Mouse (Mus musculus) limb, embryonic 13.5 days (tissue): ENCODE data around the gene Gphn. TPM values are rescaled to one million over a fixed set of nuclear protein-coding genes. Genes with fewer than 3 reads are reported as not detected.

Experiments used
- ATAC-seq: fragments of 200-750 bp; cut with Nextera tagmentation; 2 replicates; pipeline ENCODE4 v1.8.0; 2017; ENCODE audit warnings: low read depth, moderate number of reproducible peaks, moderate TSS enrichment; ENCODE audit not compliant: low FRiP score
- H3K27ac ChIP-seq: fragments of 300-500 bp; sonication (generic); 2 replicates; pipeline ENCODE4 v1.5.1; 2015; ENCODE audit warnings: inconsistent platforms, mild to moderate bottlenecking, moderate library complexity
- H3K27me3 ChIP-seq: fragments of 300-500 bp; sonication (generic); 2 replicates; pipeline ENCODE4 v1.6.1; 2015; ENCODE audit warnings: mild to moderate bottlenecking, inconsistent platforms
- H3K36me3 ChIP-seq: fragments of 300-500 bp; sonication (generic); 2 replicates; pipeline ENCODE4 v1.6.1; 2015; ENCODE audit warnings: inconsistent platforms, mild to moderate bottlenecking, moderate library complexity
- H3K4me1 ChIP-seq: fragments of 300-500 bp; sonication (generic); 2 replicates; pipeline ENCODE4 v1.6.1; 2015; ENCODE audit warnings: inconsistent platforms
- H3K4me2 ChIP-seq: fragments of 300-500 bp; sonication (generic); replicated peaks from 2 replicates; pipeline ENCODE4 v1.6.1; 2015; ENCODE audit warnings: inconsistent platforms, mild to moderate bottlenecking, moderate library complexity
- H3K4me3 ChIP-seq: fragments of 300-500 bp; sonication (generic); 2 replicates; pipeline ENCODE4 v1.5.1; 2015; ENCODE audit warnings: moderate library complexity, mild to moderate bottlenecking, inconsistent platforms
- H3K9ac ChIP-seq: fragments of 300-500 bp; sonication (generic); 2 replicates; pipeline ENCODE4 v1.6.1; 2015; ENCODE audit warnings: mild to moderate bottlenecking, inconsistent platforms
- H3K9me3 ChIP-seq: fragments of 300-500 bp; sonication (generic); 2 replicates; pipeline ENCODE4 v1.6.1; 2016; ENCODE audit warnings: inconsistent platforms
- WGBS: fragments of 180-500 bp; shearing (Covaris S2); methylation state at CpG from one replicate; pipeline ENCODE4 v1.1.7; 2015; 5-methylcytosine and 5-hydroxymethylcytosine counted together
- polyA plus RNA-seq: library from polyadenylated mRNA; unstranded; fragments of >200 nt; fragmentation: Nextera tagmentation; extraction: Ambion mirVana; gene quantifications from 2 replicates; pipeline ENCODE4 v1.2.1, GENCODE M21; 2015

Gphn gene
- 14.7 and 15.8 TPM in 2 replicates for polyA plus RNA-seq

DNA sequence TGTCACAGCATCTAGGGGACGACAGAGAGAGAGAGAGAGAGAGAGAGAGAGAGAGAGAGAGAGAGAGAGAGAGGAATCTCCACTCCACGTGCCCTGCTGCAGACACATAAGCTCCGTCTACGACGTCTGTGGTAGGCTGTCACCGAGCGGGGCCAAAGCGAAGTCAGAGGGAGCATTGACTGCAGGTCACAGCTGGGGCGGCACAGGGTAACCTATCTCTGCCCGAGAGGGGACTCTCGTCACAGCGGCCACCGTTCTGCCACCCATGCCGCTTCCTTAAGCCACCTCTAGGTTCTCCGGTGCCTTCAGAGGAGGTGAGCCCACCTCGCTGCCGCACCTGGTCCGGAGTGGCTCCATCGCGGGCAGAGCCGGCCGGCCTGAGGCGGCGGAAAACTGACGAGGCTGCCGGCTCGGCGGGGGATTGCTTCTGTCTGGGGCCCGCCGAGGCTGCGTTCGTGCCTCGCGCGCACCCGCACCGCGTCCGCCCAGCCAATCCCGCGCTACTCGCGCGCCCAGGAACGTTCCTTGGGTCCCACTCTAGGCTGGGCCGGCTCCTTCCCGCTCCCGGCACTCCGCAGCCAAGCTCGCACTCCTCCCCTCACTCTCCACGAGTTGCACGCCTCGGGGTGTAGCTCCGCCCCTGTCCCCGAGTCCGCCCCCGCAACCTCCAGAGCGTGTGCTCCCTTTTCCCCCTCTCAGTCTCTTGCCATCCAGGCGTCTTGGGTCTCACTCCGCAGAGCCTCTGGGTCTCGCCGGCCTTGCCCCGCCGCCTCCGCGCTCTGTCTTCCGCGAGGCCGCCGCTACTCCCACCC is at the start of gene Gphn:
Gene Gphn (plus strand): TSS at position 673 of the 812 bp plus-strand sequence.
- peaks cover 6% of the 10 kb centered on the region; the same call in 1 of the 2 replicates for H3K4me1 ChIP-seq
- WGBS = under 1% methylated on average over 70 of the region's 70 CpGs
- peak; percentile 99 for ATAC-seq
- no peaks in the 10 kb centered on the region for H3K9me3 ChIP-seq
- H3K36me3 ChIP-seq = no peaks in the 10 kb centered on the region
- H3K9ac ChIP-seq = peak within 1 kb of the TSS; percentile 83
- peak within 1 kb of the TSS; percentile 92 for H3K4me3 ChIP-seq
- H3K27me3 ChIP-seq = no peaks in the 10 kb centered on the region
- peak within 1 kb of the TSS; percentile 98 for H3K27ac ChIP-seq
- peak within 1 kb of the TSS; percentile 80 for H3K4me2 ChIP-seq

DNA sequence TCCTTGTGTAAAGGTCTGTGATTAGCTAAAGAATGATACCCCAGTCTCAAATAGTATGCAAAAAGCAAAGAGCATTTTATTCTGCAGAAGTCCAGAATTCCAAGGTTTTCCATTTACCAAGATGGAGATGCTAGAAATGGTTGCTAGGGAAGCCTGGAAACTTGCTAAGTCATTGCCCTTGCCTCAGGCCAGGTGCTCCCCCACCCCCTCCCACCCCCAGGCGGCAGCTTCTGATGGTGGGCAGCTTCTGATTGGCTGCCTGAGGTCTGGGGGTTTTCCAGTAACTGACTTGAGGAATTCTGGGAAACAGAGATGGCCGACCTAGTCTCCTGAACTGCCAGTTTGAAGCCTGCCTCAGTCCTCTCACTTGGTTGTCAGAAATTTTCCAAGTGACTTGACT is 44.7 kb upstream of the Gphn start:
- Histone ChIP-seq H3K9me3 (no peaks in the 10 kb centered on the region), H3K27me3 (no peaks in the 10 kb centered on the region), H3K9ac (no peak overlapping the region), H3K4me1 (no peaks in the 10 kb centered on the region; the same call in 1 of the 2 replicates), H3K4me3 (no peak overlapping the region), H3K27ac (no peak overlapping the region), H3K4me2 (no peak overlapping the region), H3K36me3 (no peaks in the 10 kb centered on the region)
- ATAC-seq = no peak
- 62% methylated on average over 2 of the region's 2 CpGs for WGBS

DNA sequence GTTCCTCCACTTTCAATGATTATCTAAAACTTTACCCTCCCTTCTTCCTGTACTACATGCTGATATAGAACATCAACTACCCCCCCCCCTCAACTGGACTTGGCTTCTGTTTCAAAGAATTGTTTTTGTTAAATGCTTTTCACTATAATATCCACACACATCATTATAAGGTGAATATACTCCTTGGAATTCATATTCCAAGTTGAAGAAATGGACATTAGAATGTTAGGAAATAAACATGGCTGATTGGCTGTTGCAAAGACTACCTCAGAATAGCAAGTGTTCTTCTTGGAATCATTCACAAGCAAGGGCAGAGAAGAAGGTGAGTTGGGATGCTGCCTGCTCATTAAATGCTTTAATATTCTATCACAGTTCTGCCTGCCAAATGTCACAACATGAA is 32.2 kb upstream of the Gphn start, which contains the start of gene Gm6657:
Gene Gm6657 (plus strand): TSS at position 301 of the 400 bp plus-strand sequence.
- no peak within 1 kb of the TSS for H3K4me3 ChIP-seq

DNA sequence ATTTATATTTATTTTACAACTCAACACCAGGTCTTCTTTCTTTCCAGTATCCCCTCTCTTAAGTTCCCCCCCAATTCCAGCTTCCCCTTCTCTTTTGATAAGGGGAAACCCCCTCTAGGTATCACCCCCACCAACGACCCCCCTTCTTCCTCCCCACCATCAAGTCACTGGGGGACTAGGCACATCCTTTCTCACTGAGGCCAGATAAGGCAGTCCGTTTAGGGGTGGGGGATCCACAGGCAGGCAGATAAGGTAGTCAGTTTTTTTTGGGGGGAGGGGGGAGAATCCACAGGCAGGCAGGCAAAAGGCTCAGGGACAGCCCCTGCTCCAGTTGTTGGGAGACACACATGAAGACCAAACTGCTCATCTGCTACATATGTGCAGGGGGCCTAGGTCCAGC is 30.8 kb upstream of the Gphn start:
- Histone ChIP-seq H3K9ac (no peak overlapping the region), H3K4me2 (no peak overlapping the region), H3K27ac (no peak overlapping the region), H3K4me3 (no peak overlapping the region), H3K9me3 (peaks cover 3% of the 10 kb centered on the region; the same call in 1 of the 2 replicates), H3K36me3 (no peaks in the 10 kb centered on the region), H3K4me1 (no peaks in the 10 kb centered on the region), H3K27me3 (no peaks in the 10 kb centered on the region)
- no peak for ATAC-seq
- 72% methylated on average over 2 of the region's 2 CpGs for WGBS

More for the DNA sequence above, 32.2 kb upstream of the Gphn start, which contains the start of gene Gm6657:
- H3K9me3 ChIP-seq = peaks cover 3% of the 10 kb centered on the region; the same call in 1 of the 2 replicates
- no peaks in the 10 kb centered on the region for H3K36me3 ChIP-seq
- no peaks in the 10 kb centered on the region for H3K27me3 ChIP-seq
- H3K9ac ChIP-seq = no peak within 1 kb of the TSS
- H3K4me1 ChIP-seq = no peaks in the 10 kb centered on the region
- H3K4me2 ChIP-seq = no peak within 1 kb of the TSS
- no peak for ATAC-seq
- H3K27ac ChIP-seq = no peak within 1 kb of the TSS

DNA sequence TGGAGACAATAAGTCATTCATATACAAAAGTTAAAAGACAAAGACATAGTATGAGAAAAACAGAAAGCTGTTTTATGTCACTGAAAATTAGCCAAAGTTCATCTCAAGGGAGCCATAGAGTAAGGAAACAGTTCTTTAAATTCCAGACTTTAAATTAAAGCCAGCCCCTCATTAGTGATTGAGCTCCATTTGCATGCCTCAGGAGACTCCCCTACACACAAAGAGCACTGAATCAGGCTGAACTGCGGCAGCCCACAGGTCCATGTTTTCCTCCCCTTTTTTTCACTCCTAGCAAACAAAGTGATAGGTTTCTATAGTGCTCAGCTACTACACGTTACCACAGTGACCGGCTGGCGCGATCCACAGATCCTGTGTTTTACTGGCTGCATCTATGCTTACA is 22.5 kb upstream of the Gphn start:
- no peaks in the 10 kb centered on the region for H3K36me3 ChIP-seq
- H3K4me3 ChIP-seq = no peak overlapping the region
- no peak overlapping the region for H3K27ac ChIP-seq
- H3K9ac ChIP-seq = no peak overlapping the region
- H3K27me3 ChIP-seq = no peaks in the 10 kb centered on the region
- H3K4me2 ChIP-seq = 0 out of 2 replicates have a peak overlapping the region, but pooled peaks have one; percentile 9
- H3K4me1 ChIP-seq = peaks cover 9% of the 10 kb centered on the region; the same call in 1 of the 2 replicates
- WGBS = 25% methylated on average over 5 of the region's 5 CpGs
- ATAC-seq = peak; percentile 83
- no peaks in the 10 kb centered on the region for H3K9me3 ChIP-seq

DNA sequence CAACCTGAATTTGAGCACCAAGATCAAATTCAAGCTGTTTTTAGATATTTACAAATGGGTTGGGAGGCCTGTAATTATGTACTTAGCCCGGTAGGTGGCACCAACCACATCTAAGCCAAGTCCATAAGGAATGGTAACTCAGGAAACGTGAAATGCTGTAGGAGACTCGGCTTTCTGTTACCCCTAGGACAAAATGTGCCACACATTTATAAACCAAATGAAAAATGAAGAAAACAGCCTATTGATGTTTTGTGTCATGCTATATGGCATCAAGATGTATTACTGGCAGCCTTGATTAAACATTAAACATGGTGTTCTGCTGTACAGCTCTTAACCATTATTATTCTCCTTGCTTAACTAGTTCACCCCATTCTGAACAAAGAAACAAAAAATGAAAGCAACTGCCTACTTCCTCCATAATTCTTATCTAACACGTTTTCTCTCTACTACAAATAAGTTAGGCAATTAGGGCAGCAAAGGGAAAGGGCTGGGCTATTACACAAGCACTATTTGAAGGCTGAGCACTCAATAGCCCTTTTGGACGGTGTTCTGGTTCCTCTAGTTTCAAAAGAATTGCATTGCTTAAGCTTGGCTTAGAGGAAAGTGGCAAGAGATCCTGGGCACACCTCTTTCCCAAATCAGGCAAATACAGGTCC is 20.1 kb upstream of the Gphn start:
- no peaks in the 10 kb centered on the region for H3K36me3 ChIP-seq
- no peaks in the 10 kb centered on the region for H3K27me3 ChIP-seq
- no peak overlapping the region for H3K4me3 ChIP-seq
- WGBS = 11% methylated on average over 5 of the region's 5 CpGs
- peaks cover 9% of the 10 kb centered on the region; the same call in 1 of the 2 replicates for H3K4me1 ChIP-seq
- no peak overlapping the region for H3K27ac ChIP-seq
- 0 out of 2 replicates have a peak, but pooled peaks have one; percentile 51 for ATAC-seq
- H3K4me2 ChIP-seq = no peak overlapping the region
- H3K9ac ChIP-seq = no peak overlapping the region
- H3K9me3 ChIP-seq = no peaks in the 10 kb centered on the region

DNA sequence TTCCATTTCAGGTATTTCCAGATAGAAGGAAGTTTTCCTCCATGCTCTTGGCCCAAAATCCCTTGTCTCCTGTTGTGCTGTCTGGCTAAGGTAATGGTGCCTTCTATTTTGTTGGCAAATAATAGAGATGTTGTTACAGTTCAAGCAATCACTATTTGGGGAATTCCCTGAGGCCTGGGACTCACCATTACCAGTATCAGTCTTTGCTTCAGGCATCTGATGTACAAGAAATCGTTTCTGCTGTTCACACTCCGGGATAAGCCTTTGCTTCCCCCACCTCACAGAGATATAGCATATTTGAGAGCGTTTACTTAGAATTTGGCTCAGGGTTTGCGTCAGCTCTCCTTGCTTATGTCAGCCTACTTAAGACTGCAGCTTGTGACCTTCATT is 19.6 kb upstream of the Gphn start:
- Histone ChIP-seq H3K4me2 (no peak overlapping the region), H3K4me3 (no peak overlapping the region), H3K27me3 (no peaks in the 10 kb centered on the region), H3K27ac (no peak overlapping the region), H3K9ac (no peak overlapping the region), H3K9me3 (no peaks in the 10 kb centered on the region), H3K4me1 (peaks cover 9% of the 10 kb centered on the region; the same call in 1 of the 2 replicates), H3K36me3 (no peaks in the 10 kb centered on the region)
- no peak for ATAC-seq
- 76% methylated on average over 4 of the region's 4 CpGs for WGBS

DNA sequence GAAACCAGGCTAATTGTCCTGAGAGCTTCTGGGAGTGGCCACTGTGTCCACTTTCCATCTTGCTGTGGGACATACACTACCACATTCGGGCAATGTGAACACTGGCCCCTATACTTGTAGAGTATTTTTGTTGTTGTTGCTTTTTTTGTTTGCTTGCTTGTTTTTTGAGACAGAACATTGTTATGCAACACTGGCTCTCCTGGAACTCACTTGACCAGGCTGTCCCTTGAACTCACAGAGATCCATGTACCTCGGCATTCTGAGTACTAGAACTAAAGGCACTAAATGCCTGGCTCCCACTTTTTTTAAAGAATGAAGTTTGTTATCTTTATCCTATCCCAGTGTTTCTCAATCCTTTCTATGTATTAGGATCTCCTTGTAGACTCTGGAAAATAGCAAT is 16.3 kb upstream of the Gphn start:
- ATAC-seq = no peak
- Histone ChIP-seq H3K36me3 (no peaks in the 10 kb centered on the region), H3K4me1 (no peaks in the 10 kb centered on the region), H3K9me3 (no peaks in the 10 kb centered on the region), H3K4me3 (no peak overlapping the region), H3K27ac (no peak overlapping the region), H3K9ac (no peak overlapping the region), H3K27me3 (no peaks in the 10 kb centered on the region), H3K4me2 (no peak overlapping the region)
- 84% methylated on average over 2 of the region's 2 CpGs for WGBS

DNA sequence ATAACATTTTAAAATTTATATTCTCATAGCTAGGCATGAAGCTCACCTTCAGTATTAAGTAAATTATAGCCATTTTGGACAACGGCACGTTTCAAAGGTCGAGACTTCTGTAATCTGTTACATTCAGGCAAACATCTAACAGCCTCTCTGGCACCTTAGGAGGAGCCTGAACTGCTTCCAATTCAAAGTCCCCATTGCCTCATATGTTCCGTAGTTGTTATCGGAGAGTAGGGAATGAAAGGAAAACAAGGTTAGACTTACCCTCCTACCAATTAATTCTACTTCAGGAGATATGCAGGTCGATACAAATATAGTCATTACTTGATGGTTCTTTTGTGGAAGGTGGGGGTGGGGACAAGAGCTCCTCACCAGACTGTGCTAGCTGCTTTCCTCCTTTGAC is 10.7 kb upstream of the Gphn start:
- H3K27me3 ChIP-seq = no peaks in the 10 kb centered on the region
- no peak overlapping the region for H3K9ac ChIP-seq
- WGBS = 71% methylated on average over 6 of the region's 6 CpGs
- no peak overlapping the region for H3K27ac ChIP-seq
- no peak overlapping the region for H3K4me3 ChIP-seq
- H3K4me2 ChIP-seq = no peak overlapping the region
- H3K36me3 ChIP-seq = no peaks in the 10 kb centered on the region
- H3K4me1 ChIP-seq = no peaks in the 10 kb centered on the region
- ATAC-seq = no peak
- no peaks in the 10 kb centered on the region for H3K9me3 ChIP-seq

DNA sequence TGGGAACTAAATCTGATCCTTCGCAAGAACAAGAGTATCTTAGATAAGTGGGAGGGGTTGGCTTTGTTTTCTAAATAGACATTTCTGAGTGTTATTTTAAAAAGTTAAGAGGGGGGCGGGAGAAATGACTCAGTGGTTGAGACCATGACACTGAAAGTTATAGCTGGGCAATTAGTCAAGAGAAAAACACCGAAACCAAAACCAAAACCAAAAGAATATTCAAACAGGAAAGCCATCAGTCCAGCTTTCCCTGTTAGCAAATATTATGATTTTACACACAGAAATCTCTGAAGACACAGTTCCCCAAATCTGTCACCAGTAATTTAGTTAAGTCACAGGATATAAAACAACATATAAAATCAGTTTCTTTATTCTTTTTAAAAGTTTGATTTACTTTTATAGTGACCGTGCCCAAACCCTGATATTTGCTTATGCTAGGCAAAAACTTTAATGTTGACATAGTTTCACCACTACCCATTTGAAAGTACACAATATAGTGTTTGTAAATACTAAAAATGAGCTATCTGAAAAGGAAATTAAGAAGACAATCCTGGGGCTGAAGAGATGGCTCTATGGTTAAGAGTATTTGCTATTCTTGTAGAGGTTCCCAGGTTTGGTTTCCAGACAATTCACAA is 6.9 kb upstream of the Gphn start:
- no peaks in the 10 kb centered on the region for H3K36me3 ChIP-seq
- no peak for ATAC-seq
- H3K9me3 ChIP-seq = no peaks in the 10 kb centered on the region
- no peak overlapping the region for H3K27ac ChIP-seq
- no peak overlapping the region for H3K4me2 ChIP-seq
- 89% methylated on average over 4 of the region's 4 CpGs for WGBS
- no peak overlapping the region for H3K9ac ChIP-seq
- no peaks in the 10 kb centered on the region for H3K4me1 ChIP-seq
- H3K27me3 ChIP-seq = no peaks in the 10 kb centered on the region
- no peak overlapping the region for H3K4me3 ChIP-seq

DNA sequence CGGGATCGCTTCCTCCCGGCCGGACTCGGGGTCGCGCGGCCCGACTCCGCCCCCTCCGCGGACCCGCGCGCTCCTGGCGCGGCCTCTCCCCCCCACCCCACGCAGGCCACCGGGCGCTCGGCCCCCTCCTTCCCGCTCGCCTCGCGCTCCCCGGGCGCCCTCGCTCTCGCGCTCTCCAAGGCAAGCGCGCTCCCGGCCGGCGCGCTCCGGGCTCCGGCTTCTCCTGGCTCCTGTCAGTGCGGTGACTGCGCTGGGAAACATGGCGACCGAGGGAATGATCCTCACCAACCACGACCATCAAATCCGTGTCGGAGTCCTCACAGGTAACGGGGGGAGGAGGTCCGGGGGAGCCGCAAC is 318 bp downstream of the Gphn start:
- H3K4me1 ChIP-seq = peaks cover 6% of the 10 kb centered on the region; the same call in 1 of the 2 replicates

More for the DNA sequence above, 318 bp downstream of the Gphn start:
- H3K27me3 ChIP-seq = no peaks in the 10 kb centered on the region
- peak overlapping the region; percentile 83 for H3K9ac ChIP-seq
- H3K4me3 ChIP-seq = peak overlapping the region; percentile 92
- H3K36me3 ChIP-seq = no peaks in the 10 kb centered on the region
- ATAC-seq = peak; percentile 89
- H3K9me3 ChIP-seq = no peaks in the 10 kb centered on the region
- under 1% methylated on average over 48 of the region's 48 CpGs for WGBS
- H3K4me2 ChIP-seq = peak overlapping the region; percentile 80
- H3K27ac ChIP-seq = peak overlapping the region; percentile 98
